Comparison of ENCODE assay signal across 11 mouse cellular contexts in the genomic region with DNA sequence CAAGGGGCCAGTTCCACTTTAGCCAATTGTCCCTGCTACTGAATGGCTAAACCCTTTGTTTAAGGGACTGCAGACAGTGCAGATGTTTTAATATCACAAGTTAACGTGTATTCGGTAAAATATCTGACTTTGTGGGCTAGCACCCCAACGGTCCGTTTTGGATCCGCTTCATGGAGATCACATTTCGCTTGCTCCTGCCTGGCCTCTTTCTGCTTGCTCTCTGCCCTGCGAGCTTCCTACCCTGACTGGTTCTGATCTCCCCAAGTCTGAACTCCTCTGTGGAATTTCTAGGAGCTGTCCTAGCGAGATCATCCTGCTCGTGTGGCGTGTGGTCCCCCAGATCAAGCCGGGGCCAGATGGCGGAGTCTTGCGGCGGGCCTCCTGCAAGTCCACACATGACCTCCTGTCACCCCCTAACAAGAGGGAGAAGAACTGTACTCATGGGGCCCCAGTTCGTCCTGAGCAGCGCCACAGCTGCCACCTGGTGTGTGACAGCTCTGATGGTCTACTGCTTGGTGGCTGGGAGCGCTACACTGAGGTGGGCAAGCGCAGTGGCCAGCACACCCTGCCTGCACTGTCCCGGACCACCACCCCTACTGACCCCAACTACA.
A peak's percentile ranks its signal among the peaks of the same experiment; 100 is the strongest.
DNase-seq lines count a peak whose midpoint lies in the region; ATAC-seq and TF ChIP-seq lines count a peak whose summit lies in the region.
"Had no signal": no experiment of that assay in that cellular context is flagged by ENCODE, and none has a peak within 500 bp of the region (broad histone marks: within the 10 kb centered on the region; RNA-seq: fewer than 3 reads in every experiment).

No protein-coding gene starts in this region.

- ATAC-seq in heart, embryonic 14.5 days (ENCODE audit: insufficient number of reproducible peaks, insufficient read depth, low FRiP score, low read depth): no peak
- peak; percentile 9; the same call in 1 of the 2 replicates for ATAC-seq in forebrain, embryonic 12.5 days (ENCODE audit: low FRiP score)
- ATAC-seq in limb, embryonic 14.5 days (ENCODE audit: low FRiP score, low read depth): no peak
- no peak for ATAC-seq in granulocyte monocyte progenitor cell, adult 5-6 weeks (replicated peaks; ENCODE audit: poor library complexity, severe bottlenecking)
- no peak for ATAC-seq in kidney, embryonic 14.5 days (ENCODE audit: low FRiP score, low TSS enrichment)
- ATAC-seq: liver, embryonic 12.5 days had no signal

- peaks cover 41 to 47% of the 10 kb centered on the region in 2 experiments for H3K4me1 ChIP-seq in heart, embryonic 14.5 days (ENCODE audit: control insufficient read depth in 2 of 2, insufficient read depth in 2 of 2, low read length in 2 of 2)
- peaks cover 59% of the 10 kb centered on the region for H3K4me1 ChIP-seq in E14TG2a.4 (replicated peaks; ENCODE audit: low read depth, low read length)
- peaks cover 36% of the 10 kb centered on the region for H3K4me1 ChIP-seq in forebrain, embryonic 12.5 days
- H3K4me1 ChIP-seq in limb, embryonic 14.5 days (ENCODE audit: control insufficient read depth, insufficient read depth, low read length): peaks cover 52% of the 10 kb centered on the region
- peaks cover 59% of the 10 kb centered on the region for H3K4me1 ChIP-seq in kidney, embryonic 14.5 days (ENCODE audit: control insufficient read depth, insufficient read depth, low read length)

- peaks cover 16% of the 10 kb centered on the region for H3K27me3 ChIP-seq in heart, embryonic 14.5 days (ENCODE audit: control insufficient read depth, insufficient read depth, low read length)
- H3K27me3 ChIP-seq in E14TG2a.4 (ENCODE audit: insufficient read depth, low read length): peaks cover 3% of the 10 kb centered on the region; the same call in 1 of the 2 replicates
- H3K27me3 ChIP-seq in forebrain, embryonic 12.5 days: no peaks in the 10 kb centered on the region
- no peaks in the 10 kb centered on the region for H3K27me3 ChIP-seq in limb, embryonic 14.5 days (ENCODE audit: control insufficient read depth, insufficient read depth, low read length)
- H3K27me3 ChIP-seq in kidney, embryonic 14.5 days (ENCODE audit: control insufficient read depth, insufficient read depth, low read length): no peaks in the 10 kb centered on the region
- H3K27me3 ChIP-seq: liver, embryonic 12.5 days had no signal

- TF ChIP-seq CTCF in E14TG2a.4 (conservative IDR thresholded peaks at IDR 0.05; ENCODE audit: low read length): no peak

- no peak for DNase-seq in heart, adult 18-20 months
- no peak for DNase-seq in limb, embryonic 14.5 days (ENCODE audit: low spot score)
- no peak for DNase-seq in layer of hippocampus, postnatal 25 days (ENCODE audit: extremely low spot score in 1 of 2, low spot score in 1 of 2)
- DNase-seq: kidney, postnatal 36 days; retina, postnatal 1 day had no signal

- H3K4me2 ChIP-seq in heart, embryonic 14.5 days (ENCODE audit: low read length): no peak overlapping the region
- H3K4me2 ChIP-seq in forebrain, embryonic 12.5 days: no peak overlapping the region
- H3K4me2 ChIP-seq in limb, embryonic 14.5 days (replicated peaks; ENCODE audit: low read depth, low read length, severe bottlenecking): no peak overlapping the region
- H3K4me2 ChIP-seq in kidney, embryonic 14.5 days (replicated peaks; ENCODE audit: low read depth, low read length): no peak overlapping the region
- H3K4me2 ChIP-seq: liver, embryonic 12.5 days had no signal

- H3K9me3 ChIP-seq in heart, embryonic 14.5 days (ENCODE audit: control insufficient read depth, low read length): no peaks in the 10 kb centered on the region
- no peaks in the 10 kb centered on the region for H3K9me3 ChIP-seq in E14TG2a.4 (ENCODE audit: low read length)
- no peaks in the 10 kb centered on the region for H3K9me3 ChIP-seq in forebrain, embryonic 12.5 days
- H3K9me3 ChIP-seq in limb, embryonic 14.5 days (ENCODE audit: control insufficient read depth, low read length): no peaks in the 10 kb centered on the region
- no peaks in the 10 kb centered on the region for H3K9me3 ChIP-seq in kidney, embryonic 14.5 days (ENCODE audit: control insufficient read depth, low read length)
- H3K9me3 ChIP-seq: liver, embryonic 12.5 days had no signal

- TF ChIP-seq POLR2A in limb, embryonic 14.5 days (IDR thresholded peaks at IDR 0.05; ENCODE audit: borderline replicate concordance, extremely low read depth, insufficient read depth, insufficient read length): no peak

- no peak overlapping the region for H3K4me3 ChIP-seq in heart, embryonic 14.5 days (ENCODE audit: control insufficient read depth in 1 of 2, insufficient read depth in 1 of 2, low read depth in 1 of 2, low read length in 2 of 2)
- 0 out of 2 replicates have a peak overlapping the region, but pooled peaks have one; percentile 13 for H3K4me3 ChIP-seq in E14TG2a.4 (replicated peaks; ENCODE audit: low read length)
- H3K4me3 ChIP-seq in forebrain, embryonic 12.5 days (replicated peaks): no peak overlapping the region
- no peak overlapping the region for H3K4me3 ChIP-seq in limb, embryonic 14.5 days (replicated peaks; ENCODE audit: low read length)
- no peak overlapping the region for H3K4me3 ChIP-seq in kidney, embryonic 14.5 days (ENCODE audit: low read length)
- H3K4me3 ChIP-seq: liver, embryonic 12.5 days had no signal

- H3K36me3 ChIP-seq in heart, embryonic 14.5 days (ENCODE audit: control insufficient read depth, insufficient read depth, low read length): peaks cover 8% of the 10 kb centered on the region
- H3K36me3 ChIP-seq in E14TG2a.4 (ENCODE audit: insufficient read depth, low read length): no peaks in the 10 kb centered on the region
- peaks cover 15% of the 10 kb centered on the region for H3K36me3 ChIP-seq in forebrain, embryonic 12.5 days (replicated peaks)
- no peaks in the 10 kb centered on the region for H3K36me3 ChIP-seq in limb, embryonic 14.5 days (ENCODE audit: control insufficient read depth, insufficient read depth, low read length)
- no peaks in the 10 kb centered on the region for H3K36me3 ChIP-seq in kidney, embryonic 14.5 days (ENCODE audit: control insufficient read depth, insufficient read depth, low read length)
- H3K36me3 ChIP-seq: liver, embryonic 12.5 days had no signal

- 80% methylated on average over 19 of the region's 19 CpGs for WGBS in heart, embryonic 14.5 days
- 78% methylated on average over 19 of the region's 19 CpGs for WGBS in forebrain, embryonic 12.5 days
- 66% methylated on average over 19 of the region's 19 CpGs for WGBS in limb, embryonic 14.5 days
- 58% methylated on average over 19 of the region's 19 CpGs for WGBS in kidney, embryonic 14.5 days

- H3K27ac ChIP-seq in heart, embryonic 14.5 days (replicated peaks in 1 of 2; ENCODE audit: control insufficient read depth in 1 of 2, insufficient read depth in 1 of 2, low read depth in 2 of 2, low read length in 2 of 2): peak overlapping the region; percentile 41 to 84; a peak in 3 of 4 replicates
- H3K27ac ChIP-seq in forebrain, embryonic 12.5 days: peak overlapping the region; percentile 83
- H3K27ac ChIP-seq in limb, embryonic 14.5 days (replicated peaks; ENCODE audit: low read depth, low read length): peak overlapping the region; percentile 73
- H3K27ac ChIP-seq in kidney, embryonic 14.5 days (ENCODE audit: low read depth, low read length): no peak overlapping the region; the same call in 1 of the 2 replicates
- H3K27ac ChIP-seq: liver, embryonic 12.5 days had no signal

- peak overlapping the region; percentile 28 for H3K9ac ChIP-seq in heart, embryonic 14.5 days (ENCODE audit: low read length)
- H3K9ac ChIP-seq in forebrain, embryonic 12.5 days: no peak overlapping the region
- H3K9ac ChIP-seq in limb, embryonic 14.5 days (ENCODE audit: low read depth, low read length, severe bottlenecking): no peak overlapping the region
- H3K9ac ChIP-seq in kidney, embryonic 14.5 days (ENCODE audit: low read depth, low read length): no peak overlapping the region
- H3K9ac ChIP-seq: liver, embryonic 12.5 days had no signal
